Mouse (Mus musculus) monocyte, adult 2 months (primary cell): Measurements from ENCODE around the gene Eva1c.

Source experiments
- DNase-seq, 2 experiments: peaks; one replicate each; pipeline ENCODE4 v3.0.0; 2022; ENCODE audit warnings: low spot score in 2 of 2, low read depth in 1 of 2

Eva1c gene

DNA sequence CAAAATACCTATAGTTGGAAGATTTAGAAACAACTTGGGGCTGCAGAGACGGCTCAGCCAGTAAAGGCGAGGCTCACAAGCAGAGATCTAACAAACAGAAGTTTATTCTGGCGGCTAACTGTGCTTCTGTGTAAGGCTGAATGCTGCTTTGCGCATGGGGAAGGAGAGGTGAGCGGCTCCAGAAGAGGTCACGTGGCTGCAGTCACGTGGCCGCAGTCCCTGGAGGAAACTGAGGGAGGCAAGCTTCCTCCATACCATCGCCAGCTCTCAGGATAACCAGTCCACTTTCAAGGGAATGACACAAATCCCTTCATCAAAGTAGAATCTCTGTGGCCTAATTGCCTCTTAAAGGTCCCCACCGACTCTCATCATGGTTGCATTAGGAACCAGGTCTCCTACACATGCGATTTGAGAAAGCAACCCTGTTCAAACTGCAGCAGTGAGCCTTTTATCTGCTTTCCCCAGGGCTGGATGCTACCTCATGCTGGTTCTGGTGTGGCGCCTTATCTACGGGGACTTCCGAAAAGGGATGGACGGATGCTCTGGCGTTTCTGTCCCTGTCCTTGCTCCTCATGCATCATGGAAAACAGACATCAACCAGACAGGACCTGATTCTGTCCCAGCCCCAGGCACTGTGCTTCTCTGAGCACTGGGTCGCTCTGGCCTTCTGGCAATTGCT lies 84.5 kb downstream of the Eva1c start:
- DNase-seq, result no peak

GRCm38 (mm10) chr16:90911766-90912165 lies 85.2 kb downstream of the Eva1c start:
- DNase-seq, result no peak

DNA sequence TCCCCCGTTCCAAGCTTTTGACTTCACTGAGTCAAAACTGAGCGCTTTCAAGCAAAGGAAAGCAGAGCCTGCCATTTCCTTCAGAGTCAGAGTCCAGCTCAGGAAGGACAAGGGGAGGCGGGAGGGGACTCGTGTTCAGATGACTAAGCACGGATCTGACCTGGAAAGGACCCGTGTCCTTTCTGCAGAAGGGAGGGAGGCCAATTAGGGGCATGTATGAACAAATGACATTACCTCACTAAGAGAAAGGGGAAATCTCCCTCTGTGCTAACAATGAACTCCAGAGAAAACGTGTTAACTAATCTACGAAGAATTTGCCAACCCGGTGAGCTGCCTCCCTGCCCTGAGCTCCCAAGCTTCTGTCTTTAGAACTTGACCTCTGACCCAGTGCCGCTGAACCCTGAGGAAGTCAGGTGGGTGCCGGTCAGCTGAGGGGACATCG lies 89.5 kb downstream of the Eva1c start:
- DNase-seq, result no peak

DNA sequence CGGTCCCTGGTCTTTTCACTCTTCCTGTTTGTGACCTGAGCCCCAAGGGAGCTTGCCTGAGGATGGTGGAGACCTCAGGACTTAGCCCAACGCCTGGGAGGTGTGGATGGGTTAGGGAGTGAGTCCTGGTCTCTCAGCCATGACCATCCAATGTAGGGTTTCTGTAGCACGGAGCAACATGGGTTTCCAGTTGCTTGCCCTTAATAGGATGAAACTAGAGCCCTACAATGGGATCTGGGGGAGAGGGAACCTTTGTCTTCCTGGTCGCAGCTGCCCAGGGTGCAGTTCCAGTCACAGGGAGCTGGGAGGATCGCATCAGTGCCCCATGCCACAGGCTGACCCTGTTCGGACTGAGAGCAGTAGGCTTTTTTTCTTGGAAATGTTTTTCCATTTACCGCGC lies 90.6 kb downstream of the Eva1c start:
- DNase-seq, result no peak

- DNase-seq, result no peak
Measured at GRCm38 (mm10) chr16:90921471-90922159, 95.1 kb downstream of the Eva1c start.

GRCm38 (mm10) chr16:90924606-90925370 lies 98.3 kb downstream of the Eva1c start:
- DNase-seq, result no peak

GRCm38 (mm10) chr16:90925461-90925860 lies 98.9 kb downstream of the Eva1c start:
- no peak for DNase-seq

DNA sequence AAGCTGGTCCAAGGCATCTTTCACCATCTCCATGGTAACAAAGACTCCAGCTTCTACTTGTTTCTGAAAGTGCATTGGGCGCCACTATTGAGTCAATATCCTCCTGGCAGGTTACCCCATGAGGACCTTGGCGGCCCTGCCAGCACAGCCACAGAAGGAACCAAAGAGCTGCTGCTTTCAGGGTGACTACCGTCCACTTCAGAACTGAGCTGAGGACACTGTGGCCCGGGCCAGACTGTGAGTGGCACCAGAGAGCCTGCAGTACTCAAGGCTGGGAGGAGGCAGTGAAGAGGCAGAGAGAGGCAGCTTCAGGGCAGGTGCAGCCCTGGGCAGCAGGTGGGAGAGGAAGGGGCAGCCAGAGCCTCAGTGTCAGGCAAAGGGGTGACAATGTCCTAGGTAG lies 100.9 kb downstream of the Eva1c start:
- DNase-seq, result no peak

GRCm38 (mm10) chr16:90933534-90934176 lies 107.1 kb downstream of the Eva1c start:
- no peak for DNase-seq

- DNase-seq, result no peak
Measured at GRCm38 (mm10) chr16:90934193-90934686, 107.7 kb downstream of the Eva1c start.

DNA sequence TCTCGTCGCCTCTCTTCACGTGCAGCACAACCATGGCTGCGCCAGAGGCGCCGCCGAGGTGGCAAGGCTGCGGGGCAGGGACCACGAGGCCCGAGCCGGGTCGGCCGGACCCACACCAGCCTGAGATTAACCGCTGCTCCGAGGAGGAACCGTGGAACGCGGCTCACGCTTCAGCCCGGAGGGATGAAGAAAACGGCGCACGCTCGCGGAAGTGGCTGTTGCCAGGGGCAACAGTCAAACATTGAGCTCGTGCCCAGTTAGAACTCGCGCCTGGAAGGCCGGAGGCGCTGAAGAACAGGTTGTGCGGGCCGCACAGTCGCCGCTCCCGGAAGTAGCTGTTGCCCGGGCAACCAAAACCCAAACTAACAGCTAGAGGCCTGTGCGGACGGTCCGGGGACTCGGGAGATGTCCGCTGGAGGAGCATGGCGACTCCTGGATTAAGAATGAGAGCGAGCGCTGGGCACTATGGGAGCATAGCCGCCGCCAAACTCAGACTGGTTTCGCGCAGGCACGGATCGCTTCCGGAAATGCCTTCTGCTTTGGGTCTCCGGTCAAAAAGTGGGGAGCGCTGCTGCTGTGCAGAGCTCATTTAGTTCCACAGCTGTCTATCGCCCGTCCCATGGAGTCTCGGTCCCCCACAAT lies 108.3 kb downstream of the Eva1c start, which contains the start of gene Cfap298:
TSS of gene Cfap298 (minus strand) at position 428 of the 642 bp plus-strand sequence.
- peak; percentile 74 to 86 for DNase-seq

GRCm38 (mm10) chr16:90941246-90941645 lies 114.7 kb downstream of the Eva1c start:
- no peak for DNase-seq

- no peak for DNase-seq
Measured at GRCm38 (mm10) chr16:90946977-90947376, 120.5 kb downstream of the Eva1c start.

DNA sequence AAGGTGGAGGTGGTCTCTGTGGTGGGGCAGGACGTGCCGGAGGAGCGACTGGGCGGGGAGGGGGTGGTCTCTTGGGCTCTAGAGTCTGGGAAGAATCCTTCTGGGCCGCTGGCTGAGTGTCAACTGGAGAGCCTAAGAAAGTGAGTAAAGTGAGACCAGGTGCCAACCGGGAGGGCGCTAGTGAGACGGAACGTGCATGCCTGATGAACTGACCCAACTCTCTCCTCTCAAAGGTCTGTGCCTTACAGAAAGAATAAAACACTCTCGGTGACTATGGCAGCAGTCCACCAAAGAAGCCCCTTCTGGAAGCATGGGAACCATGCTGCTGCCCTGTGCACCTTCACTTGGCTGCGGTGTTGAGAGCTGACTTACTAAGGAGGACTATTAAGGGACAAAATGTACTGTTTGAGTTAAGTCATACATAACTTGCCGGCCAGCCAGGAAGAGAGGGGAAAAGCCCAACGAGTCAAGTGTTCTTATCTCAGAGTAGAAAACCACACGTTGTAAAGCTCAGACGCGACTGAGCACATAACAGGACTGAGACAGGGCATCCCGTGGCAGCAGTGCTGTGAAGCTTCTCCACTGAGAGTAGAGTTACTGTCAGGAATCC lies 123.9 kb downstream of the Eva1c start:
- no peak for DNase-seq

DNA sequence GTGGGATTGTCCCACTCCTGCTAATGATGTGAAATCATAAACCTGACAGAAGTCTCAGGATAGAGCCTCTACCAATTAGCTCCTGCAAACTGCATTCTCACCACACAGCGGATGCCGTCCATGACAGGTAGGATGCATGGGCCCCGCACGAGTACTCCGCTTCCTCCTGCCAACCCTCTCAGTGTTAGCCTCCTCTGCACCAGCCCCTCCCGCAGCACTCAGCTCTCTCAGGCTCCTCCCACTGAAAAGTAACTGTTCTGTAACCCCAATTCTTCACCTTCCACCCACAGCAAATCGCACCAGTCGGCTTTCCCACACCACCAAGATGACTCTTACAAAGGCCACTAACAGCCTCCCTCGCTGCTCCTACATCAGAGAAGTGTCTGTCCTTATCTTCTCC lies 126.6 kb downstream of the Eva1c start:
- no peak for DNase-seq

DNA sequence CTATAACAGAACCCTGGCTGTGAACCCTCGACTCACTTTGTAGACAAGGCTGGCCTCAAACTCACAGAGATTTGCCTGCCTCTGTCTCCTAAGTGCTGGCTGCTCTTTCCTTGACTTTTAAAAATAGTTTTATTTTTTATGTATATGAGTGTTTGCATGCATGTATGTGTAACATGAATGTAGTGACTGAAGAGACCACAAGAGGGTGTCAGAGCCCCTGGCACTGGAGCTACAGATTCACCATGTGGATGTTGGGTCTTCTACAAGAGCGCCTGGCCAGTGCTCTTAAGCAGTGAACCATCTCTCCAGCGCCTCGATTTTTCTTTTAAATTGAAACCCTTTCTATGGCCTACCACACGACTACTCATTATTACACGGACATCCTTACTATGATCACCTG lies 127.3 kb downstream of the Eva1c start:
- DNase-seq, result no peak
